In the genomic region with DNA sequence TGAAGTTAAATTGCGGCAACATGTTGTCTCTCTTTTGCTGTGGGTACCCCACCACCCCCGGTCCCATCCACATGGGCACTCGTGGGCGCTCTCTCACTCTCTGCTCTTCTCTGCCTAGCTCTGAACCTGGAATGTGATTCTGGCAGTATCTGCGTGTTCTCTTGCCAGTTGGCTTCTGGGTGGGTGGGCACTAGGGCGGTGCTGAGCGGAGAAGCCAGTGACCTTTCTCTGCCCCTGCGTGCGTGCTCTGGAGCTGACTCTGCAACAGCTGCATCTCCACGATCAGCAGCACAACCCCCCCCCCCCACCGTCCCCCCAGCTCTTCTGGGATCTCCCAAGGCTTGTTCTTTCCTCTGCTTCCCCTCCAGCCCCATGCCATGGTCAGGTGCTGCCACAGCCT, we compare ENCODE assay signal across 22 mouse cellular contexts.
DNase-seq lines count a peak whose midpoint lies in the region; ATAC-seq and TF ChIP-seq lines count a peak whose summit lies in the region.
"Had no signal": no experiment of that assay in that cellular context is flagged by ENCODE, and none has a peak within 500 bp of the region (broad histone marks: within the 10 kb centered on the region; RNA-seq: fewer than 3 reads in every experiment).

No protein-coding gene starts in this region.

- peak overlapping the region; percentile 23; the same call in 1 of the 2 replicates for H3K4me2 ChIP-seq in heart, postnatal 0 days (ENCODE audit: low read depth, low read length)
- H3K4me2 ChIP-seq: forebrain, embryonic 15.5 days; heart, embryonic 13.5 days; hindbrain, embryonic 15.5 days; intestine, embryonic 15.5 days; liver, embryonic 15.5 days; midbrain, embryonic 15.5 days had no signal

- intact Hi-C loops in gastrocnemius, adult 2 months (cut with DNase I) = no loop called here
- intact Hi-C loops in gastrocnemius, postnatal 36 days (cut with DNase I) = no loop called here
- intact Hi-C loops in heart, postnatal 36 days (cut with DNase I) = no loop called here

- H3K4me3 ChIP-seq in gastrocnemius, adult 2 months = no peak overlapping the region
- no peak overlapping the region for H3K4me3 ChIP-seq in heart, postnatal 0 days (ENCODE audit: low read depth, low read length)
- H3K4me3 ChIP-seq: erythroblast, embryonic 14.5 days; forebrain, embryonic 15.5 days; heart, embryonic 13.5 days; hindbrain, embryonic 15.5 days; intestine, embryonic 15.5 days; liver, embryonic 15.5 days; megakaryocyte, embryonic 14.5 days; midbrain, embryonic 15.5 days had no signal

- TF ChIP-seq CTCF in gastrocnemius, adult 2 months (IDR thresholded peaks at IDR 0.05) = no peak
- TF ChIP-seq CTCF in heart, postnatal 0 days (IDR thresholded peaks at IDR 0.05; ENCODE audit: low read depth) = no peak

- H3K36me3 ChIP-seq in heart, postnatal 0 days (replicated peaks; ENCODE audit: control insufficient read depth, insufficient read depth, low read length) = no peaks in the 10 kb centered on the region
- H3K36me3 ChIP-seq: forebrain, embryonic 15.5 days; heart, embryonic 13.5 days; hindbrain, embryonic 15.5 days; intestine, embryonic 15.5 days; liver, embryonic 15.5 days; midbrain, embryonic 15.5 days had no signal

- no peaks in the 10 kb centered on the region for H3K9me3 ChIP-seq in heart, postnatal 0 days (replicated peaks; ENCODE audit: control insufficient read depth, low read length)
- H3K9me3 ChIP-seq: forebrain, embryonic 15.5 days; heart, embryonic 13.5 days; hindbrain, embryonic 15.5 days; intestine, embryonic 15.5 days; liver, embryonic 15.5 days; megakaryocyte, embryonic 14.5 days; midbrain, embryonic 15.5 days had no signal

- DNase-seq in gastrocnemius, adult 2 months = peak; percentile 34
- no peak for DNase-seq in gastrocnemius, postnatal 36 days
- no peak for DNase-seq in heart, postnatal 0 days (ENCODE audit: low spot score)
- DNase-seq in heart, adult 8-10 months (ENCODE audit: low spot score) = no peak
- DNase-seq in gastrocnemius, postnatal 25 days = peak; percentile 12
- DNase-seq in heart, postnatal 36 days = peak; percentile 9 to 21
- DNase-seq in ovary, postnatal 36 days (ENCODE audit: low spot score) = no peak
- DNase-seq: adrenal gland, postnatal 36 days; cerebellum, adult 2 months; kidney, adult 9 months; kidney, postnatal 25 days; lung, postnatal 14 days; retina, postnatal 1 day; right cerebral cortex, postnatal 4 days had no signal

- no peaks in the 10 kb centered on the region for H3K27me3 ChIP-seq in heart, postnatal 0 days (ENCODE audit: control insufficient read depth, insufficient read depth, low read length)
- H3K27me3 ChIP-seq: forebrain, embryonic 15.5 days; heart, embryonic 13.5 days; hindbrain, embryonic 15.5 days; intestine, embryonic 15.5 days; liver, embryonic 15.5 days; megakaryocyte, embryonic 14.5 days; midbrain, embryonic 15.5 days had no signal

- 38% methylated on average over 11 of the region's 11 CpGs for WGBS in heart, postnatal 0 days

- no peak for TF ChIP-seq EP300 in heart, postnatal 0 days (IDR thresholded peaks at IDR 0.05; ENCODE audit: low read depth)

- ATAC-seq in heart, postnatal 0 days (ENCODE audit: insufficient read depth, low read depth) = peak; percentile 63; the same call in 1 of the 2 replicates
- ATAC-seq: forebrain, embryonic 15.5 days; intestine, embryonic 15.5 days; midbrain, embryonic 15.5 days had no signal

- H3K4me1 ChIP-seq in heart, postnatal 0 days (ENCODE audit: control insufficient read depth, insufficient read depth) = peaks cover 20% of the 10 kb centered on the region
- H3K4me1 ChIP-seq: forebrain, embryonic 15.5 days; hindbrain, embryonic 15.5 days; intestine, embryonic 15.5 days; midbrain, embryonic 15.5 days had no signal

- H3K27ac ChIP-seq in gastrocnemius, adult 2 months = no peak overlapping the region
- H3K27ac ChIP-seq in heart, postnatal 0 days (ENCODE audit: low read depth) = no peak overlapping the region
- H3K27ac ChIP-seq: forebrain, embryonic 15.5 days; heart, embryonic 13.5 days; hindbrain, embryonic 15.5 days; intestine, embryonic 15.5 days; liver, embryonic 15.5 days; midbrain, embryonic 15.5 days had no signal

- H3K9ac ChIP-seq in heart, postnatal 0 days (replicated peaks; ENCODE audit: low read depth, low read length) = no peak overlapping the region
- H3K9ac ChIP-seq: forebrain, embryonic 15.5 days; heart, embryonic 13.5 days; hindbrain, embryonic 15.5 days; intestine, embryonic 15.5 days; liver, embryonic 15.5 days; midbrain, embryonic 15.5 days had no signal

Comparison
In these comparisons a context has a peak if more than half of its experiments do, and no peak if none do; other contexts are left out.
1. DNase-seq: peak in gastrocnemius, adult 2 months (single experiment), gastrocnemius, postnatal 25 days (single experiment) and heart, postnatal 36 days (2 of 2); none in gastrocnemius, postnatal 36 days (0 of 2), heart, postnatal 0 days (single experiment), heart, adult 8-10 months (single experiment) and ovary, postnatal 36 days (single experiment).